Mouse (Mus musculus) stomach, postnatal 0 days (tissue): ENCODE data around the gene L3hypdh.

Experiments used
- CTCF ChIP-seq: IDR thresholded peaks from 2 replicates; pipeline ENCODE4 v1.5.1; 2016; ENCODE audit warnings: antibody characterized with exemption, low read depth, mild to moderate bottlenecking, moderate library complexity
- EP300 ChIP-seq: optimal IDR thresholded peaks from 2 replicates; pipeline ENCODE3; 2016; ENCODE audit warnings: antibody characterized with exemption

DNA sequence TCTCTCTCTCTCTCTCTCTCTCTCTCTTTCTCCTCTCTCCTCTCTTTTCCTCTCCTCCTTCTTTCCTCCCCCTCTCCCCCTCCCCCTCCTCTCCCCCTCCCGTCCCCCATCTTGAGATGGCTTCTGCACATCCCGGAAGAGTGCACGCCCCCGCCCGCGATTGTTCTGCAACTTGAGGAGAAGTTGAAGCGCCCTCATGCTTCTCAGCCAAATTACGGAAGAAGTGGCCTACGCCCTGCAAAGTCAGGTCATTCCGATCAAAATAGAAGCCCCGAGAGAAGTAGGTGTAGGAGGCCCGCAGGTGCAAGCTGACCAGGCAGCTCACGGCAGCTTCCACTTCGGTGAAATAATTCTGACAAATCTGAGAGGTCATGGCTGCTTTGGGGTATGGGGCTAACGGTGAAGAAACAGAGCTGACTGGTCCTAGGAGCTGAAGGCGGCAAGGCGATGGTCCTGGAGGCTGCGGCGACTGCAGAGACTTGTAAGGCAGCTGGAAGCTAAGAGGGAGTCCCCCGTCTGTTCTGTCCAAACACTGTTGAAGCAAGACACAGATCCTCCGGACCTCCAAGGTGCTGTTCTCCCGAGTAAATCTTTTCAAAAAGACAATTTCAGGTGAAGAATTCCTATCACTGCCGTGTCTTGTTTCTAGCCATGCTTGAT, 30.6 kb upstream of the L3hypdh start:
- no peak for TF ChIP-seq CTCF
- no peak for TF ChIP-seq EP300
